Mouse (Mus musculus) activated CD4-positive, CD25-positive, alpha-beta regulatory T cell (primary cell): ENCODE measurements around the gene Rabgap1. TPM values are rescaled to one million over a fixed set of nuclear protein-coding genes. Genes with fewer than 3 reads are reported as not detected.

Source experiments
- polyA plus RNA-seq, 2 experiments: library from polyadenylated mRNA; unstranded; fragments of 100-300 nt; shearing (Covaris generic); gene quantifications; one replicate each; pipeline ENCODE4 v1.2.1; 2017

Rabgap1 gene
- polyA plus RNA-seq = 10 to 100 TPM; 46.3 to 59.1 TPM

DNA sequence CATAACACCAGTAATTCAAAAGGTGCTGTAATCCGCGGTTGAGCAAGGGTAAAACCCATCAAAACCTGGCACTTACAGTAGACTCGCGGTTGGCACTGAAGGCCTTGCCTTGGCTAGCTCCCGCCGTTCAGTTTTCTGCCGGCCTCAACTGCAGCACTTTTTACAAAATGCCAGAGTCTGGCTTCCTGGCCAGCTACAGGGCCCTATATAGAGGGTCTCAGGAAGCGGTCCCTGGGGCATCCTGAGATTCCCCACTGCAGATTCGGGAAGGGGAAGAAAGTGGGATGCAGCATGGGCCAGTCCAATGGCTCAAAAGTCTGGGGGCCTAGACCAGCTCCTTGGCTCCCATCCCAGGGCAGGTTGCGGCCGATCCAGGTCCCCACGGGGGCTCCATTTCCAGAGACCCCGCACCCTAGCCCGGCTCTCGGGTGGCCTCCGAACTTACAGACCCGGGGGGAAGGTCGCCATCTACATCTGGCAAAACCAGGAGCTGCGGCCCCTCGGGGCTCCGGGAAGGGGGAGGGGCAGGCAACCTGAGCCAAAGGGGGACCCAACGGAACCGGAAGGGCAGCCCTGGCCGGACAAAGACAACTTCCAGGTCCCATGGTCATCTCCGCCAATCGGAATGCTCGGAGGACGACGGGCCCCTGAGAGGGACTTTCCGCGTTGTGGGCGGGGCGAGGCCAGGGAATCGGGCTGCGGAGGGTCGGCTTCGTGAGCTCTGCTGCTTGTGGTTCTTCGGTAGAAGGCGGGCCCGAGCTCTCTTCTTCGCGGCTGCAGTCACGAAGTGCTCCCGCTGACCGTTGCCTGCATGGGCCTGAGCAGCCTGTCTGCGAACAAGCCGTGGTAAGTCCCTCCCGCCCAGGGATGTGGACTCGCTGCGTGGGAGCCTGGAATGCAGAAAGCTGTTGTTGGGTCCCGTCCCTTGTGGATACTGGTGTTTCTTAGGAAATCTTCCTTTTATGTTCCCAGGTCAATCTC lies at the start of gene Rabgap1, which contains the start of the genes Zbtb26 and Zbtb6:
Rabgap1 (plus strand) TSS at position 669 of the 981 bp plus-strand sequence.
Zbtb26 (minus strand) TSS at position 525 of the 981 bp plus-strand sequence.
Zbtb6 (minus strand) TSS at position 561 of the 981 bp plus-strand sequence.

GRCm38 (mm10) chr2:37422306-37423304 lies 20.5 kb upstream of the Rabgap1 start, which contains the start of gene Rc3h2:
Rc3h2 (minus strand) TSS chr2:37422903.

DNA sequence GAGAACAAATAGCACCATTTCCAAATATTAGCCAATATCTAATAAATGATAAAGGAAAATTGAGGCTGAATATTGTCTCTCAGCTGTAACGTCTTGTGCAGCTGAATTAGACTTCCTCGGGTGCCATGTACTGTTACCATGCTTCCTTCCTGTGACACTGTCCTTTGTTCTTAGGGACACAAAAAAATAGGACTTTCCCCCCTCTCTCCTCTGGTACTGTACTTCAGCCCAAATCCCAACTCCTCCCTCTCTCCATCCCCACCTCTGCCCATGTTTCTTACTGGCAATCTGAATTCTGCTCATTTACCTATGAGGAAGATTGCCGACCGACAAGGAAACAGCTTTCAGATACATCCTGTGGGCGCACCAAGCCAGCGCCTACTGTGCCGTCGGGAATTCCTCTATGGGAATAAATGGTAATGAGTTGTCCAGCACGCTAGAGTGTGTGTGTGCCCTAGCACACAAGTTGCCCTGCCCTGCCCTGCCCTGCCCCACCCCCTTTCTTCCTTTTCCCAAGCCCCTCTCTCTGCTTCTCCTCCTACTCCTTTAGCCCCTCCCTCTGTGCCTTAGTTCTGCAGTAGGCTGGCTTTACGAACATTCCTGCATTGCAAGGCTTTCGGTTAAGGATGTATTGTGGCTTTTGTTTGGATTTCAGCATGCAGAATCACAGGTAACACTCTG lies 73.1 kb downstream of the Rabgap1 start, which contains the start of gene Gpr21:
Gpr21 (plus strand) TSS at position 303 of the 681 bp plus-strand sequence.

Other genes with a start within 250 kb of the Rabgap1 start
- under 1 TPM in 1 of 2 experiments, not detected in 1; 0.04 TPM for gene Olfr366, start 231.7 kb upstream of the Rabgap1 start, polyA plus RNA-seq
- gene Olfr368, start 116.8 kb upstream of the Rabgap1 start, polyA plus RNA-seq = not detected
- gene Pdcl, start 83.9 kb upstream of the Rabgap1 start, polyA plus RNA-seq = 10 to 100 TPM; 24.0 to 30.8 TPM
- 10 to 100 TPM; 34.9 to 39.5 TPM for gene Rc3h2, start 20.4 kb upstream of the Rabgap1 start, polyA plus RNA-seq
- gene Zbtb26, start 144 bp upstream of the Rabgap1 start, polyA plus RNA-seq = 1 to 10 TPM; 4.2 to 4.3 TPM
- gene Zbtb6, start 108 bp upstream of the Rabgap1 start, polyA plus RNA-seq = 1 to 10 TPM; 4.8 to 5.0 TPM
- gene Gpr21, start 73.1 kb downstream of the Rabgap1 start, polyA plus RNA-seq = 1 to 10 TPM in 1 of 2 experiments, under 1 TPM in 1; 0.69 to 2.4 TPM